Mouse (Mus musculus): ENCODE data around the gene Kif1a.

Kif1a gene

DNA sequence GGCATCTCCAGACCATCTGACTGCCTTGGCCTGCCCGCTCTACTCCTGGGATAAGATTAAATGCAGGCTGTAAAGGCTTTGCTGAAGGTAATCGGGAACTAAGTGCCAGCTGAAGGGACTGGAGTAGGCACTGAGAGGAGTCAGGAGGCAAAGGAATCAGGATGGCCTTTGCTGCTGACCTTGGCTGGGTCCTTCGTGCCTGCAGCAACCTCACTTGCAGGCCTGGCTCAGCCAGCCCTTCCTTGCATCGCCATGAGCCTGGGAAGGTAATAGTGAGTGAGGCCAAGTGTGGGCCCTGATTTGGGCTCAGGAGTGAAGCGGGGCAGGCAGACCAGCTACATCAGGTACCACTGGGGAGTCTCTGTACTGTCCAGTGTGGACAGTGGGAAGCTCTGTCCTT, 2.8 kb downstream of the Kif1a start:
- DNase-seq (ENCODE audit: low read depth, low spot score) = no peak

GRCm38 (mm10) chr1:93092582-93092981, 9.2 kb downstream of the Kif1a start:
- no peak for DNase-seq (ENCODE audit: low read depth, low spot score)

GRCm38 (mm10) chr1:93085136-93085535, 16.6 kb downstream of the Kif1a start:
- DNase-seq (ENCODE audit: low read depth, low spot score) = no peak

- no peak for DNase-seq (ENCODE audit: low read depth, low spot score)
Measured at GRCm38 (mm10) chr1:93083420-93084285, 18.1 kb downstream of the Kif1a start.

GRCm38 (mm10) chr1:93082121-93082520, 19.6 kb downstream of the Kif1a start:
- DNase-seq (ENCODE audit: low read depth, low spot score) = no peak

GRCm38 (mm10) chr1:93080930-93081589, 20.7 kb downstream of the Kif1a start:
- DNase-seq (ENCODE audit: low read depth, low spot score) = no peak

- no peak for DNase-seq (ENCODE audit: low read depth, low spot score)
Measured at GRCm38 (mm10) chr1:93079602-93080001, 22.1 kb downstream of the Kif1a start.

DNA sequence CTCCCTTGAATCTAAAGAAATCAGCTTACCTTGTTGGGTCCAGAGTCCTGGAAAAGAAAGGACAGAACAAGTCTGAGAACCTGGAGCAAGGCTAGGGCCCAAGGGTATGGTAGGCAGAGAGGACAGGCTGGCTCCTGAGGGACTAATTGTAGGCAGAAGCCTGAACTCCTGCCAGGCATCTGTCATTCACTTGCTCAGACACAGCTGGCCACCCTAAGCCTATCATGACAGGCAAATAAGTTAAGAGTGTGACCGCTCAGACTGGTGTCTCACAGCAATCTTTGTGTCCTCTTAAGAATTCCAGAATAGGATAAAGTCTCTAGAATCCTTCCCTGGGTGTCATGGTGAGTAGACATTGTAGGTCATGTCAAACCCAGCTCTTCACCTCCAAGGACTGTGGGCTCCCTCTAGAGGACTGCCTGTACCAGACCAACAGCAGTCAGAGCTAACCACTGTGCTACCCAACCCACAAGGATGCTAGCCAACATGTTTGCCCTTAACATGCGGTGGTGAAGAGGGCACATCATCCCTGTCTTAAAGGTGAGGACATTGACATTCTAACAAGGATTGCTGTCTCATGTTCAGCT, 29.4 kb downstream of the Kif1a start:
- no peak for DNase-seq (ENCODE audit: low read depth, low spot score)

DNA sequence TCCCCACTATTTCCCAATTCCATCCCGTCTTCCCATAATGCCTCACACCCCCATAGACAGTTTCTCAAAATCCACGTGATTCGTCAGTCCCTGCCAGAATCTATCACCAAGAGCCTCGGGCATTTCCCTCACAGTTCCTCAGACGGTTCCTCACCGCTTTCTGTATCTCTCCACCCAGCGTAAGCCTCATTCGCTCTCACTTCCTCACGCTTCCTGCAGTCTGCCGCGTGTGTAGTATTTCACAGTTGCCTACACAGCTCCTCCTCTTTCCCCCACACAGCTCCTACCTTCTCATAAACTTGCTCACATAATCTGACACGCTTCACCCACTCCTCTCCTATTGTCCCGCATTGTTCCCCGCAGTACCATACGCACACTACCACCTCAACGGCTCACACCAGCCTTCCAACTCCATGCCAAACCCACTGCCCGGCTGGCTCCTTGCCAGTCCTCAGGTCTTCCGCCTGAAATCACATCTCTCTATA, 30.2 kb downstream of the Kif1a start:
- DNase-seq (ENCODE audit: low read depth, low spot score) = peak; percentile 34

DNA sequence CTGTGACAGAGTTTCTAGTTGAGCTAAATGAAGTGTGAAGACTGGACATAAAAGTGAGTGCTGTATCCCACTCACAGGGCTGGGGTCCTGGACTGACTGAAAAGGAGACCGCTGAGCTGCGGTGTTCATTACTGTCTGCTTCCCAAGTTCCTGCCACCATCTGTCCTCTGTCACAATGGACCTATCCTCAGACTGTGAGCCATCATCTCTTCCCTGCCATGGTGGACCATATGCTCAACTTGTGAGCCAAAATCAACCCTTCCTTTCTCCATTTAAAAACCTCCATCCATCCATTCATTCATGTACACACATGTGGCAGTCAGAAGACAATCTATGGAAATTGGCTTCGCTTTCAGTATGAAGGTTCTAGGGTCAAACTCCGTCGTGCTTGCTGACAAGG, 30.9 kb downstream of the Kif1a start:
- DNase-seq (ENCODE audit: low read depth, low spot score) = no peak

GRCm38 (mm10) chr1:93068553-93068952, 33.2 kb downstream of the Kif1a start:
- DNase-seq (ENCODE audit: low read depth, low spot score) = no peak

DNA sequence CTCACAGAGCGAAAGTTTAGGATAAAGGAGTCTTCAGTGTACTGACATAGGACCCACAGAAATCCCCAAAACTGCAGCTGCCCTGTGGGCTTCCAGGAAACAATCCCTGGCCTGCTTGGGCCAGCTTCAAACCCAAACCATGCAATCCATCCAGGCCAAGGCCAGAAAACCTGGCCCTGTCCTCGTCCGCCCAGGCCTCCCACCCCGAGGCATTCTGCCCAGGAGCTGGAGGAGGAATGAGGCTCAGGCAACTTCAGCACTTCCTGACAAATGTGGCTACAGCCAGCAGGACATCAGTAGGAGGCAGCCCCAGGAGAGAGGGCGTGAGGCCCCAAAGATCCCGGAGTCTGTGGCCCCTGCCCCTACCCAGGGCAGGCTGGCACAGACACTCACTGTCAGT, 36.1 kb downstream of the Kif1a start:
- no peak for DNase-seq (ENCODE audit: low read depth, low spot score)

GRCm38 (mm10) chr1:93063694-93064093, 38.1 kb downstream of the Kif1a start:
- DNase-seq (ENCODE audit: low read depth, low spot score) = no peak

- DNase-seq (ENCODE audit: low read depth, low spot score) = no peak
Measured at GRCm38 (mm10) chr1:93051124-93051833, 50.5 kb downstream of the Kif1a start.

DNA sequence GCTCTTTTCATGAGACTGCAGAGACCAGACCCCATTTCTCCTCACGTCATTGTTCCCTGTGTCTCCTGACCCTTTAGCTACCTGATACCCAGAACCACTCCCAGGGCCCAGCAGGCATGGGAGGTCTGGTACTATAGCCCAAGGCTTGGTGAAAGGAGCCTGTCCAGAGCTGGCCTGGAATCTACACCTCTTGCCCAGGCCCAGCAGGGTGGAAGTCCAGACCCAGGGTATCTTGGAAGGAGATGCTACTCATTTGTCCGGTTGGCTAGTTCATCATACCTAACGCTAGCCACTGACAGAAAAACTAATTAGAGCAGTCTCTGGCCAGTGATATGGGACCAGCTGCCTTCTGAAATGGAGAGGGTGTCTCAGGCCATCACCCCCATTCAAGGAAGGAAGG, 51.7 kb downstream of the Kif1a start:
- DNase-seq (ENCODE audit: low read depth, low spot score) = no peak

DNA sequence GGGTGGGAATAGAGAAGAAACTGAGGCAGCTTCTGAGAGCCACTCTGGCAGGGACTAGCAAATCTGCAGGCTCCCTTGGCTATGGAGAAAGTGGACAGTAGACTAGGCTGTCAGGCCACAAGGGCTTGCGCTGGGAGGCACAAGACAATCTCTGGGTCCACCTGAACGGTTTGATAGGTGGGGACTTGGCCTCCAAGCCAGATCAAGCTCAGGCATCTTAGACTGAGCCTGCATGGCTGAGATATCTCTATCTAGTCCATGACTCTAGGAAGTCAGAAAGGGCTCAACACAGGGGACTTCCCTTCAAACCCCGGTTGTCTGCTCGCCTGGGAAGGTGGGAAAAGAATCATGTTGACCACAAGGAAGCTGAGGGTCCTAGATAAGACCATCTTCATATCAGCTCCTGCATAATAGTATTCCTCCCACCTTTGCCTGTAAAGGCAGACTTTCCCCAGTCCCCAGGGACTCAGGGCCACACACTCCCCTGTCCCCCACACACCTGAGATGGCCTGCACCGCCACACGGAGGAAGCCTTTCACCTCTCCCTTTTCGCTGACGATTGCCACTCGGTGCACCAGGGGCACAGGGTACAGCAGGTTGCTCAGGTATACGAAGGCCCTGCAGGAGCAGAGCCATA, 55.5 kb downstream of the Kif1a start:
- no peak for DNase-seq (ENCODE audit: low read depth, low spot score)

- DNase-seq (ENCODE audit: low read depth, low spot score) = no peak
Measured at GRCm38 (mm10) chr1:93035981-93036380, 65.8 kb downstream of the Kif1a start.

DNA sequence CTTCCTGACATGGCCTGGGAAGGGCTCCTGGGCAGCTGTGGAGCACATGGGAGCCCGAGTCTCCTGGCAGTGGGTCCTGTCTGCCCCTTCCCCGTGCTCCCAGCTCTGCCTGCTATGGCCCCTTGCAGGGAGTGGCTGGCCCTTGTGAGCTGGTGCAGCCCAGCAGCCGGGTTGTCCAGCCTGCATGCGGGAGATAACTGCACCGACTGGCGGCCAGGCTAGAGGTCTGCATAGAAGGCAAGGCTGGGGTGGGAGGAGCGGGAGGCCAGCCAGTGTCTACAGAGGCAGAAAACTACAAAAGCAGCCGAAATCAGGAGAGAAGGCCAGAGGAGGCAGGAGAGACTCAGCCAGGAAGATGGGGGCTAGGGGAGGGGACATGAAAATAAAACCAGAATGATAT, 67.8 kb downstream of the Kif1a start:
- DNase-seq (ENCODE audit: low read depth, low spot score) = no peak

GRCm38 (mm10) chr1:93031199-93031598, 70.6 kb downstream of the Kif1a start:
- no peak for DNase-seq (ENCODE audit: low read depth, low spot score)

- no peak for DNase-seq (ENCODE audit: low read depth, low spot score)
Measured at GRCm38 (mm10) chr1:93030060-93030459, 71.7 kb downstream of the Kif1a start.

GRCm38 (mm10) chr1:93029387-93029786, 72.4 kb downstream of the Kif1a start:
- DNase-seq (ENCODE audit: low read depth, low spot score) = no peak
